Mouse (Mus musculus): ENCODE measurements around the gene Adk.

GRCm38 (mm10) chr14:21076501-21077194 lies 24.3 kb downstream of the Adk start:
- TF ChIP-seq CTCF (IDR thresholded peaks at IDR 0.05; ENCODE audit: low read depth) (no peak), EP300 (IDR thresholded peaks at IDR 0.05; ENCODE audit: low read depth) (no peak)

All from liver, embryonic 14.5 days (tissue).